Mouse (Mus musculus): ENCODE measurements around the gene Dennd5a. TPM values are rescaled to one million over a fixed set of nuclear protein-coding genes. Genes with fewer than 3 reads are reported as not detected.
"Not testable (repeated sequence)": the region's sequence is repeated elsewhere in the genome, so short reads cannot be mapped to it uniquely, and the experiment has no call there.

The Dennd5a gene
- polyA plus RNA-seq, 1 experiment = 214 TPM

GRCm38 (mm10) chr7:109991286-109991685, 31.0 kb upstream of the Dennd5a start:
- TF ChIP-seq CTCF (IDR thresholded peaks at IDR 0.05; ENCODE audit: extremely low read depth, insufficient read depth, low read length) (no peak), POLR2A (IDR thresholded peaks at IDR 0.05; ENCODE audit: extremely low read depth, insufficient read depth, low read length) (no peak)
- H3K4me3 ChIP-seq (ENCODE audit: insufficient read depth, low read length) = no peak overlapping the region
- no peaks in the 10 kb centered on the region for H3K4me1 ChIP-seq (ENCODE audit: control insufficient read depth, insufficient read depth, low read length)
- no peak overlapping the region for H3K27ac ChIP-seq (ENCODE audit: insufficient read depth, low read length)

GRCm38 (mm10) chr7:109986775-109987174, 26.5 kb upstream of the Dennd5a start, which contains the start of gene Tmem41b:
Gene Tmem41b (minus strand): TSS chr7:109986929.
- not testable (repeated sequence) for H3K27ac ChIP-seq (ENCODE audit: insufficient read depth, low read length); H3K4me1 ChIP-seq (ENCODE audit: control insufficient read depth, insufficient read depth, low read length)
- peak within 1 kb of the TSS; percentile 72 for H3K4me3 ChIP-seq (ENCODE audit: insufficient read depth, low read length)

DNA sequence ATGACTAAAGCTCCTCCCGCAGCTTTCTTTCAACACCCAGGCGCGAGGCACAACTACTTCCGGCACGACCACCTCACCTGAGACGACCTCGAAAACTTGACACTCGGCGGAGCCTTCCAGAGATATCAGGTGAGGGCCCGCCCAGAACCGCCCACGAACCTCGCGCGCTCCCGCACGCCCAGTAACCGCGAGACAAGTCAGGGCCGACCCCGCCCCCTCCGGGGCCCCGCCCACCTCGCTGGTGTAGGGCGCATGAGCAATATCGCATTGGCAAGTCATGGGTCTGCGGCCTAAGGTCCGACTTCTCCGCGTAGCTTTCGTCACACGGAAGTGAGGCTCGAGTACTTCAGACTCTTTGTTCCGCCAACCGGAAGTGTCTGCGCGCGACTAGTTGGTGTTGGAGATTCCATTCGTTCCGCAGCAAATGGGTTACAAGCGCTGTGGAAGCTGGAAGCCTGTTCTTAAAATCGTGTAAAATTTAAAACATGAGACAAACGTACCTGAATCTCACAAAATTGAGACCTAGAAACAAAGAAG, 25.9 kb upstream of the Dennd5a start:
- Histone ChIP-seq H3K27ac (ENCODE audit: insufficient read depth, low read length) (no peak overlapping the region), H3K4me3 (ENCODE audit: insufficient read depth, low read length) (peak overlapping the region; percentile 72), H3K4me1 (ENCODE audit: control insufficient read depth, insufficient read depth, low read length) (peaks cover 2% of the 10 kb centered on the region; the same call in 1 of the 2 replicates)
- TF ChIP-seq POLR2A (IDR thresholded peaks at IDR 0.05; ENCODE audit: extremely low read depth, insufficient read depth, low read length) (peak; percentile 78), CTCF (IDR thresholded peaks at IDR 0.05; ENCODE audit: extremely low read depth, insufficient read depth, low read length) (no peak)

DNA sequence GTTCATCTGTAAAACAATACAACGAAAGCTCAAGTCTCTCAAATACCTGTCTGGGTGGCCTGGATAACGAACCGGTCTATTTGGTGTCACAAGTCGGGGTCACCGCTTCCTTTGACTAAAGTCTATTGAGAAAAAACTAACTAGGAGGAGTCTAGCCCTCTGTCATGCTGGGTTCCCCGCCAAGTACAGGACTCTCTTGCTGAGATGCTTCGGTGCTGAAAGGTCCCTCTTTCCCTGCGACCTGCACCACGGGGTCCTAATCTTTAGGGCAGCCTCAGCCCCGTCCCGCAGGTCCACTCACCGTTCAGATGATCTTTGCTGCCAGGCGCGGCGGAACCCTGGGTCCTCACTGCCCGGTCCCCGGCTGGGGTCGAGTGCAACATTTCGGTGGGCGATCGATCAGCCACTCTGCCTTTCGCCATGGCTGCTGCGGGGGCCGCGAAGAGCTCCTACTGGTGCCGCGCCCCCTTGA, 25.4 kb upstream of the Dennd5a start:
- H3K4me1 ChIP-seq (ENCODE audit: control insufficient read depth, insufficient read depth, low read length) = peaks cover 2% of the 10 kb centered on the region; the same call in 1 of the 2 replicates
- peak overlapping the region; percentile 72 for H3K4me3 ChIP-seq (ENCODE audit: insufficient read depth, low read length)
- H3K27ac ChIP-seq (ENCODE audit: insufficient read depth, low read length) = no peak overlapping the region
- no peak for TF ChIP-seq CTCF (IDR thresholded peaks at IDR 0.05; ENCODE audit: extremely low read depth, insufficient read depth, low read length)
- no peak for TF ChIP-seq POLR2A (IDR thresholded peaks at IDR 0.05; ENCODE audit: extremely low read depth, insufficient read depth, low read length)

DNA sequence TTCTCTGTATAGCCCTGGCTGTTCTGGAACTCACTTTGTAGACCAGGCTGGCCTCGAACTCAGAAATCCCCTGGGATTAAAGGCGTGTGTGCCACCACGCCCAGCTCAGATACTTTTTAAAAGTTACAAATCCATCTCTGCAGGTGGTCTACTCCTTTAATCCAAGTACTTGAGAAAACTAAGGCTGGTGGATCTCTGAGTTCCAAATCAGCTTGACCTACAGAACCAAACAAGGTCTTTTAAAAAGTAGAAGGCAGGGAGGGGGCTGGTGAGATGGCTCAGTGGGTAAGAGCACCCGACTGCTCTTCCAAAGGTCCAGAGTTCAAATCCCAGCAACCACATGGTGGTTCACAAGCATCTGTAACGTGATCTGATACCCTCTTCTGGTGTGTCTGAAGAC, 24.3 kb upstream of the Dennd5a start:
- H3K4me1 ChIP-seq (ENCODE audit: control insufficient read depth, insufficient read depth, low read length); H3K27ac ChIP-seq (ENCODE audit: insufficient read depth, low read length); H3K4me3 ChIP-seq (ENCODE audit: insufficient read depth, low read length): not testable (repeated sequence)

- not testable (repeated sequence) for H3K4me3 ChIP-seq (ENCODE audit: insufficient read depth, low read length); H3K27ac ChIP-seq (ENCODE audit: insufficient read depth, low read length); H3K4me1 ChIP-seq (ENCODE audit: control insufficient read depth, insufficient read depth, low read length)
Measured at GRCm38 (mm10) chr7:109977131-109977530, 16.9 kb upstream of the Dennd5a start.

DNA sequence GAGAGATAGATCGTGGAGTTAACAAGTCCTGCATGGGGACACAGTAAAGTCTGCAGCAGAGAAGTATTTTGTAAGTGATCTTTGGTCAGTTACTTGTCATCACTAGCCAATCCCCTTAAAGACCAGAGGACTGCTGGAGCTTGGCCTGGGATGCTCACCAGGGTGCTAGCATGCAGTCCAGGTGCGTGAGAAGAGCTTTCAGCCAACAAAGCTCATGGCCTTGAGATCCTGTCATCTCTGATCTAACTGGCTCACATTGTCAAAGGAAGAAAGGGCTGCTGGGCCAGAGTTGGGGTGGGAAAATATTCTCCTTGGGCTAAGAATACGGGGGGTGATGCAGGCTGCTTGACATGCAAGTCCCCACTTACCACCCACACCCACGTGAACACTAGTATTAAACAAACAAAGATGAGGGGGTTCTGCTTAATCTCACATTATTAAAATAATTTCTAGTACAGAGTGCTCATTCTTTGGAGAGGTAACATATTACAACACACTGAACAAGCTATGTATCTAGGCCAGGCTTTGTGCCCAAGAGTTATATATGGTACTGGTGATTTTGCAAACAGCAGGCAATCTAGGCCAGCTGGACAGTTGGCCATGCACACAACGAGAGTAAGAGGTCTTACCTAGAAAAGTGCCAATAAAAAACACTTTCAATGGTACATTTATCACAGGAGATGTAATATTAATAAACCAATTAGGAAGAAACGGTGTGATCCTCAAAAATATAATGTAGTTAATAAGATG, 15.9 kb upstream of the Dennd5a start:
- no peak overlapping the region for H3K27ac ChIP-seq (ENCODE audit: insufficient read depth, low read length)
- TF ChIP-seq CTCF (IDR thresholded peaks at IDR 0.05; ENCODE audit: extremely low read depth, insufficient read depth, low read length) = no peak
- TF ChIP-seq POLR2A (IDR thresholded peaks at IDR 0.05; ENCODE audit: extremely low read depth, insufficient read depth, low read length) = no peak
- H3K4me1 ChIP-seq (ENCODE audit: control insufficient read depth, insufficient read depth, low read length) = no peaks in the 10 kb centered on the region
- H3K4me3 ChIP-seq (ENCODE audit: insufficient read depth, low read length) = no peak overlapping the region

GRCm38 (mm10) chr7:109969542-109969941, 9.3 kb upstream of the Dennd5a start:
- H3K4me1 ChIP-seq (ENCODE audit: control insufficient read depth, insufficient read depth, low read length) = peaks cover 2% of the 10 kb centered on the region
- H3K27ac ChIP-seq (ENCODE audit: insufficient read depth, low read length) = no peak overlapping the region
- TF ChIP-seq CTCF (IDR thresholded peaks at IDR 0.05; ENCODE audit: extremely low read depth, insufficient read depth, low read length) (no peak), POLR2A (IDR thresholded peaks at IDR 0.05; ENCODE audit: extremely low read depth, insufficient read depth, low read length) (no peak)
- H3K4me3 ChIP-seq (ENCODE audit: insufficient read depth, low read length) = no peak overlapping the region

DNA sequence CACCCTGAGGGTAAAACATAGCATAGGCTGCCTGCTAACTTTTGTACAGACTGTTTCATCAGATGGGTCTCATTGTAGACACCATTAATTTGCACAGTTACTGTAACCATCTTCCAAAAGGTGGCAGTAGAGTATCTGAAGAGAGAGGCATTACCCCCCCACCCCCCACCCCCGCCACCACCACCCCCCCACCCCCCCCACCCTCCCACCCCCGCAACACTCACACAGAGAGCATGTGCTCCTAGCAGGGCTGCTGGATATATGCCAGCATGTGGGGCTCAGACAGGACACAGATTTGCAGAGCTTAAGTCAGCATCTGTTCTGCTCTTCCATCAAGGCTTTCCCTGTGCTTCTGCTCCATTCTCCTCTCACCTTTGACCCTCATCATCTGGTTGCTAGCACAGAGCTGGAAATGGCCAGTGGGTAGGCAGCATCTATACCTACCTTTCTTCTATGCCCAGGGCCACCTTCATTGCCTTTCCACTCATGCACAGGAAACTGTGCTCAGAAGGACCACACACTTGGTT, 8.7 kb upstream of the Dennd5a start:
- H3K4me3 ChIP-seq (ENCODE audit: insufficient read depth, low read length) = no peak overlapping the region
- TF ChIP-seq POLR2A (IDR thresholded peaks at IDR 0.05; ENCODE audit: extremely low read depth, insufficient read depth, low read length) (no peak), CTCF (IDR thresholded peaks at IDR 0.05; ENCODE audit: extremely low read depth, insufficient read depth, low read length) (no peak)
- peaks cover 2% of the 10 kb centered on the region for H3K4me1 ChIP-seq (ENCODE audit: control insufficient read depth, insufficient read depth, low read length)
- H3K27ac ChIP-seq (ENCODE audit: insufficient read depth, low read length) = peak overlapping the region; percentile 64; the same call in 1 of the 2 replicates

DNA sequence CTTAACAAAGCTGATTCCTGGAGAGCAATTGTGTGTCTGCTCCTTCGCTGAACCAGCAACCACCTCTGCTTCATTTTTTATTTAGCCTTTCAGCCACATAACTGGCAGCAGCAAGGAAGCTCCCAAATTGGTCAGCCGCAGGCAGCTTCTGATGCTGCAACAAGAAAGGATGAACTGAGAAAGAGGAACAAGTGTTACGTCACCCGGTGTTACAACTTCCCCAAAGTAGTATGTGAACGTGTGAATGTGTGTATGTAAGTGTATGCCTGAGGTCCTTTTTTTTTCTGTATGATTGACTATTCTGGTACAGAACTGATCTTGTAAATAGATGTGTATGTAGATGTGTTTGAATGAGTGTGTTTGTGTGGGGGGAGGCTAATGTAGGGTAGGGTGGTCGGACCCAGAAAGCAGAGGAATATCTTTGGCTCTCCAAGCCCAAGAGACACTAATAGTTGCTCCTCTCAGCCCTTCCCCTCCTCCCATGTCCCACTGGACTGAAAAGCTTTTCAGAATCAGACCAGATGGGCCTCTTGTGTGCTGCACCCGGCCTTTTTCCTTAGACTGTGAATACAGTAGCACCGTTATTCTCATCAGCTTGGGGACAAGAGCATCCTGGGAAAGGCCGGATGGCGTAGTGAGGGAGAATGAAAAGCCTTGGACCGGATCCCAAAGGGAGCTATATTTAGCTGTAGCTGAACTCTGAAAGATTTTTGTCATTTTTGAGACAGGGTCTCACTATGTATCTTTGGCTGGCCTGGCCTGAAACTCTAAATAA, 7.7 kb upstream of the Dennd5a start:
- no peak for TF ChIP-seq POLR2A (IDR thresholded peaks at IDR 0.05; ENCODE audit: extremely low read depth, insufficient read depth, low read length)
- no peak for TF ChIP-seq CTCF (IDR thresholded peaks at IDR 0.05; ENCODE audit: extremely low read depth, insufficient read depth, low read length)
- Histone ChIP-seq H3K27ac (ENCODE audit: insufficient read depth, low read length) (peak overlapping the region; percentile 75; the same call in 1 of the 2 replicates), H3K4me3 (ENCODE audit: insufficient read depth, low read length) (no peak overlapping the region), H3K4me1 (ENCODE audit: control insufficient read depth, insufficient read depth, low read length) (peaks cover 2% of the 10 kb centered on the region)
